Mouse (Mus musculus): ENCODE measurements around the gene Lancl1.

DNA sequence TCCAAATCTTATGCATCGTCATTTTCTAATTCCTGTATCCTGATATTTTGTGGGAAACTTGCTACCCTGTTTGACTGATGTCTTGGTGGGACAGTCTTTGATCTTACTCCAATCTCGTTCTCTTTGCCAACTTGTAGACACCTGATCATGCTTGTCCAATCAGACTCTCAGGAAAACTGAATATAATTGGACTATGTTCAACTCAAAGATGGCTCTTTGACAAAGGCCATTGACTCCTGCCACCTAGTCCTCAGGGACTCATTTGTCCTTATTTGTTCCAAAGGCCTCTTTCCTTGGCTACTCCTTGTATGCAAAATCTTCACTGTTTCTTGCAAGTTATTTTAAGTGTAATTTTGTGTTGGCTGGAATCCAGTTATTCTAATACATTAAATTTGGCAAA lies 40.0 kb upstream of the Lancl1 start:
- TF ChIP-seq POLR2A (IDR thresholded peaks at IDR 0.05; ENCODE audit: insufficient read depth, low read depth, low read length), result no peak
- no peak for TF ChIP-seq CTCF (IDR thresholded peaks at IDR 0.05)
- no peak for TF ChIP-seq EP300 (IDR thresholded peaks at IDR 0.05; ENCODE audit: insufficient read depth, low read depth, low read length)

All from heart, adult 2 months (tissue).